Mouse (Mus musculus) liver, embryonic 15.5 days (tissue): ENCODE results near the gene Ccdc24. TPM values are rescaled to one million over a fixed set of nuclear protein-coding genes. Genes with fewer than 3 reads are reported as not detected.
A peak's percentile ranks its signal among the peaks of the same experiment; 100 is the strongest.

Experiments used
- ATAC-seq: fragments of 200-750 bp; cut with Nextera tagmentation; 2 replicates; pipeline ENCODE4 v1.8.0; 2017; ENCODE audit warnings: moderate number of reproducible peaks, mild to moderate bottlenecking, moderate library complexity; ENCODE audit not compliant: insufficient read depth
- H3K27ac ChIP-seq: fragments of 300-500 bp; sonication (generic); replicated peaks from 2 replicates; pipeline ENCODE4 v1.5.1; 2015; ENCODE audit warnings: mild to moderate bottlenecking, inconsistent platforms
- H3K27me3 ChIP-seq: fragments of 300-500 bp; sonication (generic); 2 replicates; pipeline ENCODE4 v1.6.1; 2015; ENCODE audit warnings: mild to moderate bottlenecking, inconsistent platforms
- H3K36me3 ChIP-seq: fragments of 300-500 bp; sonication (generic); replicated peaks from 2 replicates; pipeline ENCODE4 v1.6.1; 2015; ENCODE audit warnings: moderate library complexity, mild to moderate bottlenecking, inconsistent platforms
- H3K4me1 ChIP-seq: fragments of 300-500 bp; sonication (generic); replicated peaks from 2 replicates; pipeline ENCODE4 v1.6.1; 2015; ENCODE audit warnings: inconsistent platforms
- H3K4me2 ChIP-seq: fragments of 300-500 bp; sonication (generic); 2 replicates; pipeline ENCODE4 v1.6.1; 2015; ENCODE audit warnings: moderate library complexity, mild to moderate bottlenecking, inconsistent platforms
- H3K4me3 ChIP-seq: fragments of 300-500 bp; sonication (generic); replicated peaks from 2 replicates; pipeline ENCODE4 v1.5.1; 2015; ENCODE audit warnings: mild to moderate bottlenecking, inconsistent platforms
- H3K9ac ChIP-seq: fragments of 300-500 bp; sonication (generic); 2 replicates; pipeline ENCODE4 v1.6.1; 2015; ENCODE audit warnings: moderate library complexity, mild to moderate bottlenecking, inconsistent platforms
- H3K9me3 ChIP-seq: fragments of 300-500 bp; sonication (generic); replicated peaks from 2 replicates; pipeline ENCODE4 v1.6.1; 2016; ENCODE audit warnings: inconsistent platforms
- WGBS: fragments of 180-500 bp; shearing (Covaris S2); methylation state at CpG from one replicate; pipeline ENCODE4 v1.1.7; 2015; ENCODE audit warnings: mixed read lengths; ENCODE audit not compliant: insufficient replicate concordance; 5-methylcytosine and 5-hydroxymethylcytosine counted together
- polyA plus RNA-seq: library from polyadenylated mRNA; unstranded; fragments of >200 nt; fragmentation: Nextera tagmentation; extraction: Ambion mirVana; gene quantifications from 2 replicates; pipeline ENCODE4 v1.2.1, GENCODE M21; 2015

Gene Ccdc24
- polyA plus RNA-seq, 1 experiment from 2014 or later, result 1.2 TPM

DNA sequence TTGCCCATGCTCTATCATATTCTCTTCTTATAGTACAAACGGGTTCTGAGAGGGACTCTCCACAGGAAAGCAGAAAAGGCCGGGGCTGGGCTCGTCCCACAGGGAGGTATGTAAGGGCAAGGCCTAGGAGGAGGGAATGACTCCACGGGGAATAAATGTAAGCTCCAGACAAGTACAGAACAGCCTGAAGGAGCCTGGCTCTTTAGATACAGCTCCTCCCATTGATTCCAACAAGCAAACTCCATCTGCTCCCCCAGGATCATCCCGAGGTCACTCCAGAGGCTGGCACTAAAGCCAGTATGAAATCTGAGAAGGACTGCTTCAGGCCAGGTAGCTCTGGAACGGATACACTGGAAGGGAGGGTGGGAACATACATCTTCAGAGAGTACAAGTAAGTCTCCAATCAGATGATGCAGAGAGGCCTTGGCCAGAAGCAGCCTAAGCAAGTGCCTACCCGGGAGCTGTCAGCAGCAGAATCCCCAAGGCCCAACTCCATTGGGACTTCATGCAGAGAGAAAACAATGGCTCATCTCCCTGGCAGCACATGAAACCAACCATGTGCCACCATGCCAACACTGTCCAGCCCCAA is 40.4 kb upstream of the Ccdc24 start:
- H3K4me2 ChIP-seq, result peak overlapping the region; percentile 94
- no peak for ATAC-seq
- H3K27me3 ChIP-seq, result no peaks in the 10 kb centered on the region
- H3K4me3 ChIP-seq, result peak overlapping the region; percentile 76
- H3K9ac ChIP-seq, result no peak overlapping the region
- H3K9me3 ChIP-seq, result no peaks in the 10 kb centered on the region
- H3K4me1 ChIP-seq, result peaks cover 61% of the 10 kb centered on the region
- no peak overlapping the region for H3K27ac ChIP-seq
- WGBS, result 78% methylated on average over 7 of the region's 7 CpGs
- H3K36me3 ChIP-seq, result peaks cover 24% of the 10 kb centered on the region

DNA sequence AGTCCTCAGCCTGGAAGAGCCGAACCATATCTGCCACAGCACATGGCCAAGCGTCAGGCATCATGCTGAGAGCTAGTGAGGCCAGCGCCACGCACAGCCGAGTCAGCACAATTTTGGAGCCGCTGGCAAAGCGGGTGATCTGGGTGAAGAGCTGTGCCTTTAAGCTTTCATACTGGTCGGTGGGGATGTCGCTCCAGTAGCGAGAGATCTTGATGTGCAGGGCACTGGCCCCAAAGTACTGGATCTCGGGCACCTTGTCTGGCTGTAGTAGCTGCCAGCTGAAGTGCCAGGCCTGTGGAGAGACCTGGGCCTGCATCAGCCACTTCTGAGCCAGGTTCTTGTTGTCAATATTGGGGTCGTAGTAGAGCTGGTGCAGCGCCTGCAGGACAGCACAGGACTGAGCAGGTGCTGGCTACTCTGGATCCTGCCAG is 39.8 kb upstream of the Ccdc24 start:
- peaks cover 25% of the 10 kb centered on the region for H3K36me3 ChIP-seq
- no peak overlapping the region for H3K9ac ChIP-seq
- H3K4me3 ChIP-seq, result no peak overlapping the region
- no peaks in the 10 kb centered on the region for H3K27me3 ChIP-seq
- WGBS, result 84% methylated on average over 13 of the region's 13 CpGs
- ATAC-seq, result no peak
- peaks cover 54% of the 10 kb centered on the region for H3K4me1 ChIP-seq
- no peaks in the 10 kb centered on the region for H3K9me3 ChIP-seq
- H3K27ac ChIP-seq, result no peak overlapping the region
- H3K4me2 ChIP-seq, result no peak overlapping the region

DNA sequence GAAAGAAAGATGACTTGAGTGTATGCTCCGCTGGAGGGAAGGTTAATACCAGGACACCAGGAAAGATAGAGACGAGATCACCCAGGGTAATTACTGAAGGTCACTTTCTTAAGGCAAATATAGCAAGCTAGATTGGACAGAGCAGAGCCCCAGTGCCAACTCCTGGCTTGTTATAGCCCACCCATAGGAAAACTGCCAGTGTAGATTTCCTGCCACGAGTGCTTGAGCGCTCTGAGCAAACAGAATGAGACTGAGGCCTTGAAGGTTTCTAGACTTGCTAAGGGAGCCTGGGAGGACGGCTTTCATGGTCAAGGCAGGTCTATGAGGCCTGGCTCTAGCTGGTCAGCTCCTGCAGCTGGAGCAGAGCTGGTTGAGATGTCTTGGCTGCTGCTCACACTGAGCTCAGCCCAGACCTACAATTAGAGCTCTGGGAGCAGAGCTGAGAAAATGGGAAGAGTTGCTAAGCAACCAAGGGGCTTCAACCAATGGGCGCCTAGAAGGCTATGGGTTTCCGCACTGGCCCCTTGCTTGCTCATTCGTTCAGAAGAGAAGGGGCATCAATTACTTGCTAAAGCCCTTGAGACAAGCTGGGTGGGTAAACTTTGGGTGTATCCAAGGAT is 36.6 kb upstream of the Ccdc24 start:
- H3K9me3 ChIP-seq, result no peaks in the 10 kb centered on the region
- H3K27me3 ChIP-seq, result no peaks in the 10 kb centered on the region
- H3K4me2 ChIP-seq, result no peak overlapping the region
- 77% methylated on average over 8 of the region's 8 CpGs for WGBS
- H3K36me3 ChIP-seq, result peaks cover 53% of the 10 kb centered on the region
- ATAC-seq, result no peak
- peaks cover 31% of the 10 kb centered on the region for H3K4me1 ChIP-seq
- H3K9ac ChIP-seq, result no peak overlapping the region
- no peak overlapping the region for H3K27ac ChIP-seq
- H3K4me3 ChIP-seq, result no peak overlapping the region

DNA sequence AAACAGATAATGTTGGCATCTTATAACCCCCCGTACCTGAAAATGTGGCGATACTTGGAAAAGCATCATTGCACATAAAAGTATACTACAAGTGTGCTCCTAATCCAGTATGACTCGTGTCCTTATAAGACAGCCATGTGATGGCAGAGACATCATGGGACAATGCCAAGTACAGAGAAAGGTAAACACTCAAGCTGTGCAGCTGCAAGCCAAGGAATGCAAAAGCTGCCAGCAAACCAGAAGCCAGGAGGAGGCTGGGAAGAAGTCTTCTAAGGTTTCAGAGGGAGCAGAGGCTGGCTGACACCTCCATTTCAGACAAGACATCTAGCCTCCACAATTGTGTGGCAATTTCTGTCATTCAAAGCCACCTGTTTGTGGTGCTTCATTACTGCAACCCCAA is 33.8 kb upstream of the Ccdc24 start:
- H3K27me3 ChIP-seq, result no peaks in the 10 kb centered on the region
- no peaks in the 10 kb centered on the region for H3K9me3 ChIP-seq
- 82% methylated on average over 3 of the region's 3 CpGs for WGBS
- no peak for ATAC-seq
- H3K36me3 ChIP-seq, result peaks cover 68% of the 10 kb centered on the region
- 0 out of 2 replicates have a peak, but pooled peaks cover 8% of the 10 kb centered on the region for H3K4me1 ChIP-seq
- no peak overlapping the region for H3K4me3 ChIP-seq
- no peak overlapping the region for H3K4me2 ChIP-seq
- H3K27ac ChIP-seq, result no peak overlapping the region
- H3K9ac ChIP-seq, result no peak overlapping the region

DNA sequence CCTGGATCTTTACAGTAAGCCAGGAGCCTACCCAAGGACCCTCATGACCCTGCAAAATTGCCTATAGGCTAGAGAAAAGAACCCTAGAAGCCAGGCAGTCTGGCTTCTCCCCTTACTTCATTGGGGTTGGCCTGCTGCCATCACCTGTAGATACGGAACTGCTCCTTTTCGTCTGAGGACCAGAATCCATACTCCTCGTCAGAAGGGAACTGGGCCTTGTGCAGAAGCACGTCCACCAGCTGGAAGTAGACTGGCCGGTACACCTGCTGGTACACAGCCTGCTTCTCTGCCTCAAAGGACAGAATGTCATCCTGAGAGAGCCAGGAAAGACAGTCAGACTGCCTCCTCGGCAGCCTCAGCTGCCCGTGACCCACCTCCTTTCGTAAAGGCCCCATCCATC is 32.4 kb upstream of the Ccdc24 start:
- H3K9me3 ChIP-seq, result no peaks in the 10 kb centered on the region
- H3K4me2 ChIP-seq, result no peak overlapping the region
- 89% methylated on average over 8 of the region's 8 CpGs for WGBS
- no peak overlapping the region for H3K9ac ChIP-seq
- 0 out of 2 replicates have a peak, but pooled peaks cover 4% of the 10 kb centered on the region for H3K4me1 ChIP-seq
- no peak overlapping the region for H3K27ac ChIP-seq
- no peak overlapping the region for H3K4me3 ChIP-seq
- peaks cover 73% of the 10 kb centered on the region for H3K36me3 ChIP-seq
- no peaks in the 10 kb centered on the region for H3K27me3 ChIP-seq
- no peak for ATAC-seq

DNA sequence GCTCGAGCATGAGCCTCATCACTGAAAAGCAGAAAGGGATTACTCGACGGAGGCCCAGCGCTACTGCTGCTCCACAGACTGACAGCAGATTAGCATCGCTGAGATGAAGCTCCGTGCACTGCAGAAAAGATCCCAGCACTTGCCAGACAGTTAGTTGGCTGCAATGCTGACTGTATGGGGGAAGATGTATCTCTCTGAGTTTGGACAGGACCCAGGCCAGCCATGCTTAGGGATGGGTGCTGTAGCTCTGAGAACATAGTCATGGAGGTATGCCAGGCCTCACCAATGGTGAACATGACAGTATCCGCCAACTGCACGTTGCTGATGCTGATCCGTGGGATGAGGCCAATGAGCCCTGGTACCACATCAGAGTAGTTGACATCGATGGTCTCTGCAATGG is 31.7 kb upstream of the Ccdc24 start:
- Histone ChIP-seq H3K9ac (no peak overlapping the region), H3K27me3 (no peaks in the 10 kb centered on the region), H3K36me3 (peaks cover 80% of the 10 kb centered on the region), H3K27ac (no peak overlapping the region), H3K4me2 (no peak overlapping the region), H3K9me3 (no peaks in the 10 kb centered on the region), H3K4me3 (no peak overlapping the region), H3K4me1 (0 out of 2 replicates have a peak, but pooled peaks cover 3% of the 10 kb centered on the region)
- ATAC-seq, result no peak
- WGBS, result 88% methylated on average over 10 of the region's 10 CpGs

DNA sequence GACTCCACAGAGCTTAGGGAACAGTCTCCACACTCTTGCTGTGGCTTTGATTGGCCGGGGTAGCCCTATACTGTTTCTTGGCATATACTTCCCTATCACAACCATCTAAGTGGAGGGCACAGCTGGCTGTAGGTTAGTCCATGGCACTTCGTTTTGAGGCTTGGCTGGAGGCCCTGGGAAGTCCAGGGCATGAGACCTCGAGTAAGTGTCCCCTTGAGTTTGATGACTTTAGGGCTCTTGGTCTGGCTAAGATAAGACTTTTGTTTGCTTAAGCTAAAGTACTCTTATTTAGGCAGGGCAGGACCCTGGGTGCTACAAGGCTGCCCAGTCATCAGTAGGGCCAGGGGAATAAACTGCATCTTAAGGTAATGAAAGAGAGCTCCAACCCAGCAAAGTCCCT is 25.8 kb upstream of the Ccdc24 start:
- Histone ChIP-seq H3K27ac (no peak overlapping the region), H3K27me3 (no peaks in the 10 kb centered on the region), H3K4me1 (no peaks in the 10 kb centered on the region; the same call in 1 of the 2 replicates), H3K9me3 (no peaks in the 10 kb centered on the region), H3K36me3 (peaks cover 83% of the 10 kb centered on the region), H3K4me2 (no peak overlapping the region), H3K9ac (no peak overlapping the region), H3K4me3 (no peak overlapping the region)
- WGBS, result 68% methylated on average over 3 of the region's 3 CpGs
- no peak for ATAC-seq

DNA sequence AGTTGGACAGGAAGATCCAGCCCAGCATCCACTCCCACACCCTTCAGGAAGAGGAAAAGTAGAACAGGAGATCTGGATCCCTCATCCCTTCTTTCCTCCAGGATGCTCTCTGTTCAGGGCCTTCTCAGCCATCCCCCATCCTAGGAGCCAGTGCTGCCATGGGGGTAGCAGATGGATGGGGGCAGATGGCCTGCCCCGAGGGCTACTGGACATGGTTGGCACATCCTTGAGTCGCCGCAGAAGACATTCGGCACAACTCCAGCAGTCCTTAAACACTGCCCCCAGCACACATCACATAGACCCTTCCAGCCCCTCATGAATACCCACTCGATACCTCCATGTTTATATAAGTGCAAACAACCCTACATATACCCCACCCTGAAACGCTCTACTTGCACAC is 23.7 kb upstream of the Ccdc24 start:
- peaks cover 10% of the 10 kb centered on the region for H3K4me1 ChIP-seq
- WGBS, result 84% methylated on average over 6 of the region's 6 CpGs
- H3K36me3 ChIP-seq, result peaks cover 62% of the 10 kb centered on the region
- no peaks in the 10 kb centered on the region for H3K9me3 ChIP-seq
- H3K27ac ChIP-seq, result no peak overlapping the region
- no peak overlapping the region for H3K4me2 ChIP-seq
- H3K9ac ChIP-seq, result no peak overlapping the region
- H3K4me3 ChIP-seq, result no peak overlapping the region
- no peak for ATAC-seq
- no peaks in the 10 kb centered on the region for H3K27me3 ChIP-seq

DNA sequence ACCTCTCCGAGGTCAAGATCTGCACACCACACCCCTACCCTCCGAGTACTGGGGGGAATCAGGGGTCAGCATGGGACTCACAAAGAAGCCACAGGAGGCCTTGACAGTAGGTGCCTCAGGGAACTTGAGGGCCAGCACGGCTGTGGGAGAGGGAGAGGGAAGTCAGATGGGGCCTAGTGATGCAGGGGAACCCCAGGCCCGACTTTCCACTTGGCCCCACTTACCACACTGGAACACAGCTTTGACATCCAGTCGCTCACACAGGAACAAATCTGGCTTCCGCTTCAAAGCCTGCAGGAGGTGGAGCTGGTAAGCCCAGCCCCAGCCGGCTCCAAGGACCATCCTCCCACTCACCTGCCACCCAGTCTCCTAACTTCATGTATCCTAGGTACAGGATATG is 23.0 kb upstream of the Ccdc24 start:
- peaks cover 17% of the 10 kb centered on the region for H3K4me1 ChIP-seq
- H3K27me3 ChIP-seq, result no peaks in the 10 kb centered on the region
- no peaks in the 10 kb centered on the region for H3K9me3 ChIP-seq
- no peak overlapping the region for H3K4me2 ChIP-seq
- 76% methylated on average over 7 of the region's 7 CpGs for WGBS
- H3K4me3 ChIP-seq, result no peak overlapping the region
- no peak for ATAC-seq
- no peak overlapping the region for H3K27ac ChIP-seq
- H3K9ac ChIP-seq, result no peak overlapping the region
- H3K36me3 ChIP-seq, result peaks cover 56% of the 10 kb centered on the region

DNA sequence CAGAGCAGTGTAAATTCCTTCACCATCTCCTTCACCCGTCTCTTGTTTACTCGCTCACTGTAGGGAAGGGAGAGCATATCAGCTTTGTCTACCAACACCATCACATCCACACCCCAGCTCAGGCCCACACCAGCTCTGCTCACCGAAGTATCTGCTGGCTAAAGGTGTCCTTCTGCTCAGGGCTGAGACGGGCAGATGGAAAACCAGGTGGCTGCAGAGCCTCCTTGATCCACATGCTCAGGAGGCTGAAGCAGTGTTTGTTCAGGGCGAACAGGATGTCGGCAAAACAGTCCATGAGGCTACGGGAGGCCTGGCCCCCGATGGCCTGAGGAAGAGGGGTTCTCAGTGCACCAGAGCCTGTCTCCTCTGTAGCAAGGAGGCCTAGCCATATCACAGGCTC is 22.2 kb upstream of the Ccdc24 start:
- Histone ChIP-seq H3K9me3 (no peaks in the 10 kb centered on the region), H3K4me1 (peaks cover 22% of the 10 kb centered on the region), H3K27me3 (no peaks in the 10 kb centered on the region), H3K4me3 (no peak overlapping the region), H3K27ac (no peak overlapping the region), H3K4me2 (no peak overlapping the region), H3K36me3 (peaks cover 52% of the 10 kb centered on the region), H3K9ac (no peak overlapping the region)
- ATAC-seq, result no peak
- WGBS, result 81% methylated on average over 8 of the region's 8 CpGs

DNA sequence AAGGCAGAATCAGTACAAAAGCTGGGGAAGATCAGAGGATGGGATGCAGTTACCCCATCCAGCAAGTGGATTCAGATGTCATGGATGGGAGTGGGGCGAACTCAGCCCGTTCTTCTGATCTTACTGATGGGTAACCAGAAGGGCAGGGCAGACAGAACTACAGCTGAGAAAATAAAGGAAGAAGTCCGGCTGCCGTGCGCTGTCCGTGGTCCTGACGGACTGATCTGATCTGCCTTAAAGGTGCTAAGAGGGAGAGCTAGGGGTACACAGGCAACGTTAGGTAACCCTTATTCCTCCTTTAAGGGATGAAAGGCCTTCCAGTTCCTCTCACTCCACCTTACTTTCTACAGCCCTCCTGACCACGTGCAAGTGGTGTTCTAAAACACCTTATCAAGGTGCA is 21.0 kb upstream of the Ccdc24 start:
- peaks cover 22% of the 10 kb centered on the region for H3K4me1 ChIP-seq
- H3K36me3 ChIP-seq, result peaks cover 47% of the 10 kb centered on the region
- H3K4me2 ChIP-seq, result no peak overlapping the region
- no peak for ATAC-seq
- no peak overlapping the region for H3K4me3 ChIP-seq
- 22% methylated on average over 9 of the region's 9 CpGs for WGBS
- H3K27ac ChIP-seq, result no peak overlapping the region
- H3K27me3 ChIP-seq, result no peaks in the 10 kb centered on the region
- H3K9me3 ChIP-seq, result no peaks in the 10 kb centered on the region
- H3K9ac ChIP-seq, result no peak overlapping the region

DNA sequence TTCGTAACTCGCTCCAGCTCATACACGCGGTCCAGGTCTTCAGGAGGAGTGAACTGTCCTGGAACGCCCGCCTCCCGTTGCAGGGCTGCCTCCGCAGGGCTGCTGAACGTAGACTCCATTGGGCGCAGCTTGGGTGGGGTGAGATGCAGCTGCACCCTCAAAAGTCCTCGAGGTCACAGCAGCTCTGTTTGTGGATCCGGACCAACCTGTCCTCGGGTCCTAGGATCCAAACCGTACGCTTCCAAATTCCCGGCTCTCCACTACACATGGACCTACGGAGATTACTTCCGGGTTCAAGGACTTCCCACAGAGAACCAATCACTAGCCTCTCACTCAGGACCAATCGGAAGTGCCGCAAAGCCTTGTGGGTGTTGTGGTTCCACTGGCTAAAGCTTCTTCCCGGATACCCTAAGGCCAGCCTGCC is 19.4 kb upstream of the Ccdc24 start, which contains the start of gene Dph2:
Gene Dph2 (minus strand): TSS at position 295 of the 424 bp plus-strand sequence.
- H3K9me3 ChIP-seq, result no peaks in the 10 kb centered on the region
- no peak within 1 kb of the TSS; the same call in 1 of the 2 replicates for H3K27ac ChIP-seq
- no peaks in the 10 kb centered on the region for H3K27me3 ChIP-seq
- WGBS, result 0% methylated on average over 21 of the region's 21 CpGs
- H3K4me3 ChIP-seq, result peak within 1 kb of the TSS; percentile 84
- peak within 1 kb of the TSS; percentile 62 for H3K9ac ChIP-seq
- peak; percentile 69 for ATAC-seq
- H3K4me1 ChIP-seq, result peaks cover 31% of the 10 kb centered on the region
- peak within 1 kb of the TSS; percentile 86 for H3K4me2 ChIP-seq
- peaks cover 34% of the 10 kb centered on the region for H3K36me3 ChIP-seq
